ENCODE assay signal across 10 mouse cellular contexts in the genomic region with DNA sequence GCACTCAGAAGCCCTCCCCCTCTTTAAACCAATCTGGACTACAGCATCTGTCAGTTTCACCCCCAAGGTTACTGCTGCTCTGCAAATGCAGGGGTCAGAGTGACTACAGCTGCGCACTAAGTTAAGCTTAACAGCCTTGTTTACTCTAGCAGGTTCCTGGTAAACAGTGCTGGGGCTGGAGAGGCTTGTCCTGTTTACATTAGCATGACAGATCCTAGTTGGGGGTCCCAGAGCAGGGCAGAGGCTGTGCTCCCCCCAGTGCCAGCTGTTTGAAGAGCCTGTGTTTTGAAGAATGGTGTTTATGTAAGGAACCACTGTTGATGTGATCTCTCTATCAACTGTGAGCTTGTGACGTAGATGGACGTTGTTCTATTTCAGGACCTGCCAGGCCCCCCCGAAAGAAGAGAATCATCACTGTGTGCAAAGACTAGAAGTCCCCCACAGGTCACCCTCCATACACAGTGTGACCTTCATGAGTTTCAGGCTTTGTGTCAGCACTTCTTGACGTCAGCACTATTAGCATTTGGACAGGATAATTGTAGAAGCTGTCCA.
A peak's percentile ranks its signal among the peaks of the same experiment; 100 is the strongest.
DNase-seq lines count a peak whose midpoint lies in the region; ATAC-seq lines count a peak whose summit lies in the region.
"Had no signal": no experiment of that assay in that cellular context is flagged by ENCODE, and none has a peak within 500 bp of the region (broad histone marks: within the 10 kb centered on the region; RNA-seq: fewer than 3 reads in every experiment).

No protein-coding gene starts in this region.

- peaks cover 9% of the 10 kb centered on the region for H3K4me1 ChIP-seq in liver, embryonic 15.5 days (replicated peaks)
- peaks cover 14% of the 10 kb centered on the region for H3K4me1 ChIP-seq in stomach, embryonic 15.5 days
- H3K4me1 ChIP-seq in limb, embryonic 10.5 days: peaks cover 14% of the 10 kb centered on the region

- H3K27ac ChIP-seq in liver, embryonic 15.5 days (replicated peaks): no peak overlapping the region
- H3K27ac ChIP-seq in stomach, embryonic 15.5 days: no peak overlapping the region; the same call in 1 of the 2 replicates
- H3K27ac ChIP-seq in limb, embryonic 10.5 days: no peak overlapping the region
- H3K27ac ChIP-seq: limb, embryonic 13.5 days had no signal

- no peaks in the 10 kb centered on the region for H3K9me3 ChIP-seq in liver, embryonic 15.5 days (replicated peaks)
- no peaks in the 10 kb centered on the region for H3K9me3 ChIP-seq in stomach, embryonic 15.5 days
- no peaks in the 10 kb centered on the region for H3K9me3 ChIP-seq in limb, embryonic 10.5 days (replicated peaks)
- H3K9me3 ChIP-seq: limb, embryonic 13.5 days had no signal

- no peak overlapping the region for H3K9ac ChIP-seq in liver, embryonic 15.5 days
- H3K9ac ChIP-seq in stomach, embryonic 15.5 days: no peak overlapping the region
- H3K9ac ChIP-seq: limb, embryonic 13.5 days had no signal

- H3K36me3 ChIP-seq in liver, embryonic 15.5 days (replicated peaks): no peaks in the 10 kb centered on the region
- H3K36me3 ChIP-seq in stomach, embryonic 15.5 days: no peaks in the 10 kb centered on the region
- no peaks in the 10 kb centered on the region for H3K36me3 ChIP-seq in limb, embryonic 10.5 days
- H3K36me3 ChIP-seq: limb, embryonic 13.5 days had no signal

- H3K4me2 ChIP-seq in liver, embryonic 15.5 days: no peak overlapping the region
- no peak overlapping the region for H3K4me2 ChIP-seq in stomach, embryonic 15.5 days
- H3K4me2 ChIP-seq: limb, embryonic 13.5 days had no signal

- WGBS in liver, embryonic 15.5 days (ENCODE audit: insufficient replicate concordance): 35% methylated on average over 5 of the region's 5 CpGs
- WGBS in stomach, embryonic 15.5 days: 9% methylated on average over 5 of the region's 5 CpGs
- WGBS in limb, embryonic 10.5 days: 22% methylated on average over 5 of the region's 5 CpGs

- ATAC-seq in liver, embryonic 15.5 days (ENCODE audit: insufficient read depth): peak; percentile 52
- ATAC-seq in stomach, embryonic 15.5 days (ENCODE audit: insufficient read depth, low FRiP score, low read depth): peak; percentile 83

- H3K4me3 ChIP-seq in liver, embryonic 15.5 days (replicated peaks): no peak overlapping the region
- H3K4me3 ChIP-seq in stomach, embryonic 15.5 days (replicated peaks): no peak overlapping the region
- H3K4me3 ChIP-seq in limb, embryonic 10.5 days: no peak overlapping the region
- H3K4me3 ChIP-seq: limb, embryonic 13.5 days had no signal

- DNase-seq in adrenal gland, postnatal 14 days: peak; percentile 24
- no peak for DNase-seq in adrenal gland, adult 8-10 months
- DNase-seq in kidney, postnatal 4 days: peak; percentile 16 to 37
- DNase-seq in kidney, adult 18-20 months: no peak
- no peak for DNase-seq in limb, embryonic 10.5 days (ENCODE audit: low spot score)
- DNase-seq in frontal cortex, adult 2 months (ENCODE audit: extremely low spot score in 1 of 2, low spot score in 1 of 2): no peak
- DNase-seq: cerebellum, adult 11-12 months had no signal

- no peaks in the 10 kb centered on the region for H3K27me3 ChIP-seq in liver, embryonic 15.5 days
- H3K27me3 ChIP-seq in stomach, embryonic 15.5 days (replicated peaks): no peaks in the 10 kb centered on the region
- peaks cover 5% of the 10 kb centered on the region for H3K27me3 ChIP-seq in limb, embryonic 10.5 days (ENCODE audit: low read depth, poor library complexity, severe bottlenecking)

Comparison
In these comparisons a context has a peak if more than half of its experiments do, and no peak if none do; other contexts are left out.
1. DNase-seq: peak in adrenal gland, postnatal 14 days (single experiment) and kidney, postnatal 4 days (2 of 2); none in adrenal gland, adult 8-10 months (single experiment), kidney, adult 18-20 months (single experiment), limb, embryonic 10.5 days (single experiment) and frontal cortex, adult 2 months (0 of 2).